Mouse (Mus musculus) liver, postnatal 0 days (tissue): ENCODE data around the gene Oat. TPM values are rescaled to one million over a fixed set of nuclear protein-coding genes. Genes with fewer than 3 reads are reported as not detected.
A peak's percentile ranks its signal among the peaks of the same experiment; 100 is the strongest.

Experiments used
- ATAC-seq: fragments of 200-750 bp; cut with Nextera tagmentation; 2 replicates; pipeline ENCODE4 v1.8.0; 2017; ENCODE audit warnings: mild to moderate bottlenecking, moderate library complexity
- DNase-seq: peaks from one replicate; pipeline ENCODE4 v3.0.0-alpha.2; 2016
- H3K27ac ChIP-seq: fragments of 300-500 bp; sonication (generic); 2 replicates; pipeline ENCODE4 v1.5.1; 2014; ENCODE audit warnings: antibody characterized with exemption, moderate library complexity, mild to moderate bottlenecking, low read depth
- H3K27me3 ChIP-seq: fragments of 300-500 bp; sonication (generic); 2 replicates; pipeline ENCODE4 v1.6.1; 2014; ENCODE audit warnings: low read length, control low read depth, mixed read lengths; ENCODE audit not compliant: insufficient read depth
- H3K36me3 ChIP-seq: fragments of 300-500 bp; sonication (generic); replicated peaks from 2 replicates; pipeline ENCODE4 v1.6.1; 2014; ENCODE audit warnings: mild to moderate bottlenecking, control low read depth, low read length, moderate library complexity, mixed read lengths; ENCODE audit not compliant: insufficient read depth
- H3K4me1 ChIP-seq: fragments of 300-500 bp; sonication (generic); 2 replicates; pipeline ENCODE4 v1.6.1; 2014; ENCODE audit warnings: antibody characterized with exemption, mild to moderate bottlenecking, control low read depth; ENCODE audit not compliant: insufficient read depth
- H3K4me2 ChIP-seq: fragments of 300-500 bp; sonication (generic); 2 replicates; pipeline ENCODE4 v1.6.1; 2014; ENCODE audit warnings: low read depth, mild to moderate bottlenecking, low read length, moderate library complexity, mixed read lengths
- H3K4me3 ChIP-seq: fragments of 300-500 bp; sonication (generic); 2 replicates; pipeline ENCODE4 v1.5.1; 2014; ENCODE audit warnings: low read depth, low read length
- H3K9ac ChIP-seq: fragments of 300-500 bp; sonication (generic); replicated peaks from 2 replicates; pipeline ENCODE4 v1.6.1; 2014; ENCODE audit warnings: mild to moderate bottlenecking, moderate library complexity
- H3K9me3 ChIP-seq: fragments of 300-500 bp; sonication (generic); 2 replicates; pipeline ENCODE4 v1.6.1; 2016; ENCODE audit warnings: mild to moderate bottlenecking, control low read depth, low read length, mixed read lengths
- CTCF ChIP-seq: sonication (generic); IDR thresholded peaks from 2 replicates; pipeline ENCODE4 v1.5.1; 2016; ENCODE audit warnings: antibody characterized with exemption, low read depth
- EP300 ChIP-seq: IDR thresholded peaks from 2 replicates; pipeline ENCODE4 v1.6.1; 2016; ENCODE audit warnings: antibody characterized with exemption, low read depth, mild to moderate bottlenecking
- WGBS: fragments of 180-500 bp; shearing (Covaris S2); extraction: QIAGEN DNeasy Blood & Tissue Kit; methylation state at CpG from one replicate; pipeline ENCODE4 v1.1.7; 2014; ENCODE audit not compliant: insufficient replicate concordance; 5-methylcytosine and 5-hydroxymethylcytosine counted together
- polyA plus RNA-seq: library from polyadenylated mRNA; unstranded; fragments of >200 nt; fragmentation: Nextera tagmentation; extraction: Ambion mirVana; gene quantifications from 2 replicates; pipeline ENCODE4 v1.2.1, GENCODE M21; 2015

Oat gene
- polyA plus RNA-seq, 1 experiment from 2014 or later, result 44.6 TPM

DNA sequence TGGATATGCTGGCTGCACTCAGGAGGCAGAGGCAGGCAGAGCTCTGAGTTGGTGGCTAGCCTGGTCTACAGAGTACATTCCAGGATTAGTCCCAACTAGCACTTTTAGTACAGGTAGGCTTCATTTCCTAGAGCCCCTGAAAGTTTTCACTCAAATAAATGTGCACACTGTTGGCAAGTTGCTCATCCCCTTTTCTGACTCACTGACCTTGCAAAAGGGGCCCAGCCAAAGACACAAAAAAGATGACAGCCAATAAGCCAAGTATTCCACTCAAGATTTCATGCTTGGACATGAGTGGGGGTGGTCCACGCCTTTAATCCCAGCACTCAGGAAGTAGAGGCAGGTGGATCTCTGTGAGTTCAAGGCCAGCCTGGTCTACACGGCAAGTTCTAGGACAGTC lies 5.2 kb upstream of the Oat start:
- H3K4me1 ChIP-seq, result no peaks in the 10 kb centered on the region
- H3K27me3 ChIP-seq, result peaks cover 43% of the 10 kb centered on the region
- no peak overlapping the region for H3K4me2 ChIP-seq
- DNase-seq, result no peak
- TF ChIP-seq CTCF, result no peak
- no peak for TF ChIP-seq EP300
- H3K9ac ChIP-seq, result no peak overlapping the region
- ATAC-seq, result no peak
- no peak overlapping the region for H3K27ac ChIP-seq
- 86% methylated on average over 2 of the region's 2 CpGs for WGBS
- H3K36me3 ChIP-seq, result no peaks in the 10 kb centered on the region
- H3K9me3 ChIP-seq, result no peaks in the 10 kb centered on the region
- H3K4me3 ChIP-seq, result no peak overlapping the region

DNA sequence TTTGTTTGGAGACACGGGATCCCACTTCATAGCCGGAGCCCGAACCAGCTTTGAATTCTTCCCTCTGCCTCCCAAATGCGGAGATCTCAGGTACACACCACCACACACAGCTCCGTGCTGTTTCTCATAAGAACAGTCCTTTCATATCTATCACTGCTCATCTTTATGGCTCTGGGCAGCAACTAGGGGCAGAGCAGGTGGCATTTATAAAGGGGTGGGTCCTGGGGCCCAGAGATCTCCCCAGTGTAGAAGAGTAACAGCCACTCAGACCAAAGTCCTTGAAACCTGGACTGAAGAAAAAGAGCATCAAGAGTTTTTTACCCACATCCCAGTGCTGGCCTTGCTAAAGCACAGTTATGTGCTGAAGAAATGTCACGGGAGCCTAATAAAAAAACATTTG lies 4.3 kb upstream of the Oat start:
- 0 out of 2 replicates have a peak, but pooled peaks cover under 1% of the 10 kb centered on the region for H3K4me1 ChIP-seq
- H3K27me3 ChIP-seq, result peaks cover 43% of the 10 kb centered on the region
- WGBS, result 48% methylated on average over 6 of the region's 6 CpGs
- DNase-seq (no peak), ATAC-seq (no peak)
- no peak overlapping the region for H3K9ac ChIP-seq
- no peaks in the 10 kb centered on the region for H3K9me3 ChIP-seq
- no peak overlapping the region for H3K4me2 ChIP-seq
- no peak overlapping the region for H3K4me3 ChIP-seq
- TF ChIP-seq CTCF (no peak), EP300 (no peak)
- H3K27ac ChIP-seq, result no peak overlapping the region
- no peaks in the 10 kb centered on the region for H3K36me3 ChIP-seq

DNA sequence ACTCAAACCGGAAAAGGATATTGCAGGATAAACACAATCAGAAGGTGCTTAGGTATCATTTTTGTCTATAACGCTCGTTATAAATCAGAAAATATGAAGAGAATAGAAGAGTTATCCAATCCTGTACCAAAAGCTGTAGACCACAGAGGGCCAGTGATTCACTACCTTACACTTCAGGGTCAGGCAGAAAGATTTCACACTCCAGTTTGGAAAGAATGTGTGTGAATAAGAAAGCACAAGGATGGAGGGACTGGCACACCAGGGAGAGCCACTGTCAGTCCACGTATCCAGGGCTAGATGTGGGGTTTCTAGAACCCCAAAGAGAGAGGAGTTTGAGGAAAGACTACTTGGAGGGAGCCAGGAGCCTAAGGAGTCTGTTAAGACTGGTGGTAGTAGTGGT lies 693 bp upstream of the Oat start:
- H3K4me3 ChIP-seq, result peak overlapping the region; percentile 72
- H3K27me3 ChIP-seq, result peaks cover 28% of the 10 kb centered on the region
- no peak for ATAC-seq
- no peak overlapping the region for H3K27ac ChIP-seq
- no peaks in the 10 kb centered on the region for H3K9me3 ChIP-seq
- H3K4me2 ChIP-seq, result peak overlapping the region; percentile 89
- no peak for DNase-seq
- H3K4me1 ChIP-seq, result peaks cover 15% of the 10 kb centered on the region
- H3K9ac ChIP-seq, result 0 out of 2 replicates have a peak overlapping the region, but pooled peaks have one; percentile 83
- no peak for TF ChIP-seq CTCF
- TF ChIP-seq EP300, result no peak
- no peaks in the 10 kb centered on the region for H3K36me3 ChIP-seq
- 45% methylated on average over 4 of the region's 4 CpGs for WGBS

DNA sequence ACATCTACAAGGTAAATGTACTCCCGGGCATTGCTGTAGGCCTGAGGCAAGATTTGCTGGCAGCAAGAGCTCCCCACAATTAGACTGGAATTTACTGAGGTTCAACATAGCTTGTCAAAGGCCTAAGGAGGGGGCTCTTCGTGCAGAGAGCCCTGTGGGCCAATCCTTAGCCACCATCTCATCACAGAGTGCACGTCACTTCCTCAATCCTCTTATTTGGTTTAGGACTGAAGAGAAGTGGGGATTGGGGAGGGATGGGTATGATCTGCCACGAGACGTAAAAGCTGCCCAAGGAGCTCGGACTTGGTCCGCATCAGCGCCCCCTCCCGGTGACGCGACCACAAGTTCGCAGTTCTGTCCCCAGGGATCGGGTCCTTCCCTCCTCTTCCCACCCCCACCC lies 575 bp downstream of the Oat start:
- peak overlapping the region; percentile 83 for H3K9ac ChIP-seq
- TF ChIP-seq CTCF, result peak; percentile 77
- no peak for TF ChIP-seq EP300
- peaks cover 17% of the 10 kb centered on the region for H3K27me3 ChIP-seq
- DNase-seq (peak; percentile 87), ATAC-seq (peak; percentile 78)
- peak overlapping the region; percentile 72 for H3K4me3 ChIP-seq
- no peaks in the 10 kb centered on the region for H3K9me3 ChIP-seq
- H3K27ac ChIP-seq, result peak overlapping the region; percentile 95
- WGBS, result 1% methylated on average over 13 of the region's 13 CpGs
- peak overlapping the region; percentile 89 for H3K4me2 ChIP-seq
- peaks cover 16% of the 10 kb centered on the region for H3K4me1 ChIP-seq
- H3K36me3 ChIP-seq, result no peaks in the 10 kb centered on the region

DNA sequence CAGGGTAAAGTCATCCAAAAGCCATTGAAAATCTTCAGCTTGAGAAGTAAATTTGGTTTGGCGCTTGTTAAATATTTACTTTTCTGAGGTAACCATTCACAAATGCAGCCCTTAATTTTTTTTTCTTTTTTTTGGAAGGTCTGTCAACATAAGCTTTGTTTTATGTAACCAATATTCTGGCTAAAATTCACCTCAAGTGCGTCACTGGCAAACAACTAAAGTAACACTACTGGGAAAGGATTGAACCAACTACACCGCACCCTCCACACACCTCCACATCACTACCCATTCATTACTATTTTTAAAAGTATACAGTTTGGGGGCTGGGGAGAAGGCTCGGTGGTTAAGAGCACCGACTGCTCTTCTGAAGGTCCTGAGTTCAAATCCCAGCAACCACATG lies 1.6 kb downstream of the Oat start:
- H3K36me3 ChIP-seq, result peaks cover 6% of the 10 kb centered on the region; the same call in 1 of the 2 replicates
- no peak for DNase-seq
- no peak overlapping the region for H3K9ac ChIP-seq
- H3K27ac ChIP-seq, result no peak overlapping the region
- no peak for ATAC-seq
- H3K9me3 ChIP-seq, result no peaks in the 10 kb centered on the region
- H3K4me1 ChIP-seq, result peaks cover 21% of the 10 kb centered on the region
- no peak overlapping the region for H3K4me3 ChIP-seq
- peak overlapping the region; percentile 45 for H3K4me2 ChIP-seq
- TF ChIP-seq EP300 (no peak), CTCF (no peak)
- WGBS, result 69% methylated on average over 5 of the region's 5 CpGs
- peaks cover 16% of the 10 kb centered on the region for H3K27me3 ChIP-seq

DNA sequence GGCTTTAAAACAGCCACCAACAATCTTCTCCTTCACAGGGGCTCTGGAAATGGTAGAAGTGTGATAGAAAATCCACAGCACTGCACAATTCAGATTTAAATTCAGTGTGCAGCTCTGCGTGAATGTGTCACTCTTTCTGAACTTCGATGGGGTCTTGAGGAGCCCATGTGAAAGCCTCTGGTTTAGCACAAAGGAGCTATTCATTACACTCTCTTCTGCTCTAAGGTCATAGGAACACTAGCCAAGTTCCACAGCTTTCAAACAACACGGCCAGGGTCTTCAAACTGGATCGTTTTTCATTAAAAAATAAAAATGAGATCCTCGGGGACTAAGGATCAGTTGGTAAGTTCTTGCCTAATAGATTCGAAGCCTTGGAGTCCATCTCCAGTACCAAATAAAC lies 3.0 kb downstream of the Oat start:
- WGBS, result 76% methylated on average over 6 of the region's 6 CpGs
- Histone ChIP-seq H3K27ac (no peak overlapping the region), H3K4me2 (0 out of 2 replicates have a peak overlapping the region, but pooled peaks have one; percentile 31), H3K9me3 (no peaks in the 10 kb centered on the region), H3K36me3 (peaks cover 10% of the 10 kb centered on the region; the same call in 1 of the 2 replicates), H3K9ac (no peak overlapping the region), H3K4me1 (peaks cover 26% of the 10 kb centered on the region), H3K27me3 (peaks cover 23% of the 10 kb centered on the region), H3K4me3 (no peak overlapping the region)
- DNase-seq (no peak), ATAC-seq (no peak)
- TF ChIP-seq CTCF, result no peak
- no peak for TF ChIP-seq EP300
